Mouse (Mus musculus) myocyte (in vitro differentiated cells): ENCODE results near the gene Dpp7.

Source experiments
- MAX ChIP-seq: IDR thresholded peaks from one replicate; pipeline ENCODE4 v1.6.1; 2011; ENCODE audit warnings: low read depth, mild to moderate bottlenecking, control low read depth
- POLR2A ChIP-seq: IDR thresholded peaks from one replicate; pipeline ENCODE4 v1.6.1; 2011; ENCODE audit warnings: low read depth, mild to moderate bottlenecking, control low read depth, moderate library complexity; ENCODE audit not compliant: insufficient read length
- USF1 ChIP-seq: IDR thresholded peaks from one replicate; pipeline ENCODE4 v1.6.1; 2011; ENCODE audit warnings: low read depth, mild to moderate bottlenecking, control low read depth, moderate library complexity

- TF ChIP-seq POLR2A (no peak), MAX (no peak), USF1 (no peak)
Observed at GRCm38 (mm10) chr2:25384492-25384891, 28.3 kb upstream of the Dpp7 start.
